Mouse (Mus musculus) hindbrain, embryonic 14.5 days (tissue): ENCODE data around the gene Wdr35. TPM values are rescaled to one million over a fixed set of nuclear protein-coding genes. Genes with fewer than 3 reads are reported as not detected.
"Not testable (repeated sequence)": the region's sequence is repeated elsewhere in the genome, so short reads cannot be mapped to it uniquely, and the experiment has no call there.

Experiments used
- ATAC-seq: fragments of 200-750 bp; cut with Nextera tagmentation; 2 replicates; pipeline ENCODE4 v1.8.0; 2017; ENCODE audit warnings: moderate number of reproducible peaks, mild to moderate bottlenecking, moderate TSS enrichment, moderate library complexity; ENCODE audit not compliant: low FRiP score
- DNase-seq: peaks from one replicate; pipeline ENCODE4 v3.0.0-alpha.2; 2015; ENCODE audit warnings: low spot score
- H3K27ac ChIP-seq: fragments of 300-500 bp; sonication (generic); 2 replicates; pipeline ENCODE4 v1.5.1; 2014; ENCODE audit warnings: mild to moderate bottlenecking, moderate library complexity
- H3K27me3 ChIP-seq: fragments of 300-500 bp; sonication (generic); 2 replicates; pipeline ENCODE4 v1.6.1; 2014; ENCODE audit warnings: mild to moderate bottlenecking, low read length, mixed read lengths; ENCODE audit not compliant: control insufficient read depth, insufficient read depth
- H3K36me3 ChIP-seq: fragments of 300-500 bp; sonication (generic); replicated peaks from 2 replicates; pipeline ENCODE4 v1.6.1; 2014; ENCODE audit not compliant: control insufficient read depth, insufficient read depth
- H3K4me1 ChIP-seq: fragments of 300-500 bp; sonication (generic); replicated peaks from 2 replicates; pipeline ENCODE4 v1.6.1; 2014; ENCODE audit warnings: antibody characterized with exemption, low read length, mixed read lengths; ENCODE audit not compliant: control insufficient read depth, insufficient read depth
- H3K4me2 ChIP-seq: fragments of 300-500 bp; sonication (generic); replicated peaks from 2 replicates; pipeline ENCODE4 v1.6.1; 2014; ENCODE audit warnings: mild to moderate bottlenecking, moderate library complexity
- H3K4me3 ChIP-seq: fragments of 300-500 bp; sonication (generic); replicated peaks from 2 replicates; pipeline ENCODE4 v1.5.1; 2014; ENCODE audit warnings: mild to moderate bottlenecking, low read length
- H3K9ac ChIP-seq: fragments of 300-500 bp; sonication (generic); 2 replicates; pipeline ENCODE4 v1.6.1; 2014
- H3K9me3 ChIP-seq: fragments of 300-500 bp; sonication (generic); 2 replicates; pipeline ENCODE4 v1.6.1; 2016; ENCODE audit warnings: low read length; ENCODE audit not compliant: control insufficient read depth
- WGBS: fragments of 180-500 bp; shearing (Covaris S2); extraction: QIAGEN DNeasy Blood & Tissue Kit; methylation state at CpG from one replicate; pipeline ENCODE4 v1.1.7; 2014; 5-methylcytosine and 5-hydroxymethylcytosine counted together
- polyA plus RNA-seq: library from polyadenylated mRNA; unstranded; fragments of >200 nt; fragmentation: Nextera tagmentation; extraction: Ambion mirVana; gene quantifications from 2 replicates; pipeline ENCODE4 v1.2.1, GENCODE M21; 2014

The Wdr35 gene
- polyA plus RNA-seq, 1 experiment from 2014 or later: 22.4 TPM

DNA sequence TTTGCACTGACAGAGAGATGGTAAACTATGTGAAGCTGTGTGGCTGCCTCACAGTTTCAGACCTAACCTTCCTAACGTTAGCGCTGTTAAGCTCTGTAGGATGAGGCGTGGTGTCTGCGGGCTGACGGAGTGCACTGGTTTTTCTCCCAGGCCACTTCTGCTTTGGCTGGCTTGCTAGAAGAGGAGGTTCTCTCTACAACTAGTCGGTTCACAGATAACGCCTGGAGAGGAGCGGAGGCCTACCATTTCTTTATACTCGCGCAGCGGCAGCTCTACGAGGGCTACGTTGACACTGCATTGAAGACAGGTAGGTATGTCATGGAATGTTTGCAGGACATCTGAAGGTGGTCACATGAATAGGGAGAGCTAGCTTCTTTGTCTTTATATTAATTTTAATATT, 51.0 kb downstream of the Wdr35 start:
- Histone ChIP-seq H3K4me1 (no peaks in the 10 kb centered on the region; the same call in 1 of the 2 replicates), H3K9me3 (no peaks in the 10 kb centered on the region), H3K9ac (no peak overlapping the region), H3K4me3 (no peak overlapping the region), H3K4me2 (no peak overlapping the region), H3K27me3 (no peaks in the 10 kb centered on the region), H3K36me3 (peaks cover 26% of the 10 kb centered on the region), H3K27ac (no peak overlapping the region)
- ATAC-seq (no peak), DNase-seq (no peak)
- 89% methylated on average over 13 of the region's 13 CpGs for WGBS

DNA sequence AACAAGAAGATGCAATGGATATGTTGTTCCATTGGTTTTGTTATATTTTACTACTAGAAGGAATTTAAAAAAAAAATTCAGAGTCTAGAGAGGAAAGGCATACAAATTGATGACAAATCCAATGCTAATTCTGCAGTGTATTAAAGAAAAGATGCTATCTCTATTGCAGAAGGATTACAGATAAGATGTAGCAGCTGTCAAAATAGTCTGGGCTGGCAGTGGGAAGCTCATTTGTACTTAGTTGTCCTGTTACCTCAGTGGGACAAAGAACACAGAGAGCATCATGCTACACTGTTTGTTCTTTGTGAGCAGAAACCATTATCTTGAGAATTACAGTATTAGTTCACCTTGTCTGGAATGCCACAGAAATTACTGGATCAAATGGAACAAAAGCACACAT, 53.2 kb downstream of the Wdr35 start:
- Histone ChIP-seq H3K9me3 (no peaks in the 10 kb centered on the region), H3K4me2 (no peak overlapping the region), H3K27me3 (no peaks in the 10 kb centered on the region), H3K4me1 (peaks cover 6% of the 10 kb centered on the region), H3K4me3 (no peak overlapping the region), H3K36me3 (peaks cover 26% of the 10 kb centered on the region), H3K9ac (no peak overlapping the region), H3K27ac (no peak overlapping the region)
- DNase-seq (no peak), ATAC-seq (no peak)

DNA sequence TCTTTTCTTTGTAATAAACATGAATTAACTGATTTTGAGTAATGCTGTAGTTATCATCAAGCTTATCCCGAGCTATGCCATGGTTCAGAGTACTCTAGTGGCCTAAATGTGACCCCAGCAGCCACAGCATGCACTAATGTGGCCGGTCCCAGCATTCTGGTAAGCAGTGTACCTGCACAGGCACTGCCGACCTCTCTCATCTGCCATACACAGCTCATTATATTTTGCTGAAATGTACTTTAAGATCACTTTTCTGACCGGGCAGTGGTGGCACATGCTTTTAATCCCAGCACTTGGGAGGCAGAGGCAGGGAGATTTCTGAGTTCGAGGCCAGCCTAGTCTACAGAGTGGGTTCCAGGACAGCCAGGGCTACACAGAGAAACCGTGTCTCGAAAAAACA, 55.1 kb downstream of the Wdr35 start:
- DNase-seq: not testable (repeated sequence)

DNA sequence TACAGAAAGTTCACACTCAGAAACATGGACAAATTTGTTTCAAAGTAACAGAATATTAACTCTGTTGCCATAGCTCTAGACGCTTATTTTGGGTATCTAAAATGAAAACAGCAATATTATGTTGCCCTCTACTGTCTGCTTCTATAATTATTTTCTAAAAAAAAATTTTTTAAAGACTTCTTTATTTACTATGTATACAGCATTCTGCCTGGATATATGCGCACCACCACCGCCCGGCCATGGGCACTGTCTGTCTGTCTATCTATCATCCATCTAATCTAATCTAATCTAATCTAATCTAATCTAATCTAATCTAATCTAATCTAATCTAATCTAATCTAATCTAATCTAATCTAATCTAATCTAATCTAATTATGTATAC, 55.8 kb downstream of the Wdr35 start:
- Histone ChIP-seq H3K27ac (peak overlapping the region; percentile 97), H3K4me3 (peak overlapping the region; percentile 67), H3K9me3 (no peaks in the 10 kb centered on the region), H3K27me3 (no peaks in the 10 kb centered on the region), H3K9ac (peak overlapping the region; percentile 82; the same call in 1 of the 2 replicates), H3K4me1 (peaks cover 6% of the 10 kb centered on the region), H3K36me3 (peaks cover 24% of the 10 kb centered on the region), H3K4me2 (peak overlapping the region; percentile 79)
- WGBS: 58% methylated on average over 4 of the region's 4 CpGs
- peak; percentile 25 for DNase-seq
- peak; percentile 39 for ATAC-seq

More for the DNA sequence above, 55.1 kb downstream of the Wdr35 start:
- H3K36me3 ChIP-seq: peaks cover 26% of the 10 kb centered on the region
- not testable (repeated sequence) for H3K4me3 ChIP-seq, H3K9ac ChIP-seq, H3K27me3 ChIP-seq, H3K27ac ChIP-seq, H3K4me1 ChIP-seq, H3K9me3 ChIP-seq, ATAC-seq
- 0 out of 2 replicates have a peak overlapping the region, but pooled peaks have one; percentile 79 for H3K4me2 ChIP-seq
- 93% methylated on average over 7 of the region's 7 CpGs for WGBS

DNA sequence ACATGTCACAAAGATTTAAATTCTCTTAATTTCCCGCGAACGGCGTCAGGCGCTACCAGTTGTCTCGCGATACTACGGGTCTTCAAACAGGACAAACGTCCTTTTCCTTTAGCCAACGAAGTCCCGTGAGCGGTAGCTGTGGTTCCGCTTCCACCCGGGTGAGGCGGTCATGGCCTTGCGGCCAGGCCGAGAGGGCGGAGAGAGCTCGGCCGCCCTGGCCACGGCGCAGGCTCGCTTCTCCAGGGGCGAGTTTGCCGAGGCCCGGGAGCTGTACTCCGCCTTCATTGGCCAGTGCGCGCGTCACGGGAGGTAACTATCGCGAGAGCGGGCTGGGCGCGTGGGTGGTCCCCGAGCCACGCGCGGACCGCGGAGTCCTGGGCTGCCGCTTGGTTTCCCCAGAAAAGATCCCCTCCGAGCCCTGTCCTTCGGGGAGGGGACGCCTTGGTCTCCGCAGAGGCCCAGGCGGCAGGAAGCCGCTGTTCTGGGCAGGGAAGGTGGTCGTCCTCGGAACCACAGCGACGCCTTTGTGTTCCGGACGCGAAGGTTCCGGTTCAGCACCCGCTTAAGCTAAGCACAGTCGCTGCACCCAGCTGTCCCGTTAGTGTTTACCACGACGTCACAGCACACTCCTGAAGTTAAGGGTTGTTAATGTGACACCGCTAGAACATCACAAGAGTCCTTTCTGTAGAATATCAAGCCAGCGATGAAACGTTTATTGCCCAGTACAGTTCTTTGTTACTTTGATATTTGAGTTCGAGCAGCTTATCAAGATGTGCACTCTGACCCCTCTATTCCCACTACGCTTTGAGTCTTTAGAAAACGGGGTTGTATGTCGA, 56.4 kb downstream of the Wdr35 start, which contains the start of gene Ttc32:
Ttc32 (plus strand) TSS at position 110 of the 836 bp plus-strand sequence.
- DNase-seq: peak; percentile 96
- under 1% methylated on average over 69 of the region's 69 CpGs for WGBS

DNA sequence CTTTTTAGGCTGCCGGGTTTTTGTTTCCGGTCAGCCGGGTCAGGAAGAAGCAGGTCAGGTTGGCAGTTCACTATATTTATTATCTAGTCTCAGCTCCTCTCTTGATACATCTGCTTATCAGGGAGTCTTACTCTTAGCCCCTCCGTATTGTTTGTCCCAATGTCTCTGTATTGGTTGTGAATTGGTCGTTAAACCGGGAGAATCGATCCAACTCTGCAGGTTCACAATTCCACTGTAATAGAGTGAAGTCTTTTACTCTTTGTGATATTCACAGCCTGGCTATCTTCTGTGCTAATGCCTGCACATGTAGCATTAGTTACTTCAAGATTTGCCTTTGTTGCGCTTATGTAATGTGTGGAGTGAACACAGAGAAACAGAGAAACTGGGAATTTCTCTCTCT, 57.5 kb downstream of the Wdr35 start:
- Histone ChIP-seq H3K36me3 (peaks cover 16% of the 10 kb centered on the region), H3K27me3 (no peaks in the 10 kb centered on the region), H3K4me2 (peak overlapping the region; percentile 79), H3K9ac (peak overlapping the region; percentile 82), H3K4me3 (peak overlapping the region; percentile 67), H3K4me1 (peaks cover 6% of the 10 kb centered on the region), H3K27ac (no peak overlapping the region), H3K9me3 (no peaks in the 10 kb centered on the region)
- 75% methylated on average over 8 of the region's 8 CpGs for WGBS
- no peak for ATAC-seq
- no peak for DNase-seq

More for the DNA sequence above, 56.4 kb downstream of the Wdr35 start, which contains the start of gene Ttc32:
- no peaks in the 10 kb centered on the region for H3K9me3 ChIP-seq
- no peaks in the 10 kb centered on the region for H3K27me3 ChIP-seq
- ATAC-seq: peak; percentile 98
- peak within 1 kb of the TSS; percentile 97 for H3K27ac ChIP-seq
- peak within 1 kb of the TSS; percentile 67 for H3K4me3 ChIP-seq
- peaks cover 20% of the 10 kb centered on the region for H3K36me3 ChIP-seq
- peak within 1 kb of the TSS; percentile 79 for H3K4me2 ChIP-seq
- H3K9ac ChIP-seq: peak within 1 kb of the TSS; percentile 82
- peaks cover 6% of the 10 kb centered on the region for H3K4me1 ChIP-seq

DNA sequence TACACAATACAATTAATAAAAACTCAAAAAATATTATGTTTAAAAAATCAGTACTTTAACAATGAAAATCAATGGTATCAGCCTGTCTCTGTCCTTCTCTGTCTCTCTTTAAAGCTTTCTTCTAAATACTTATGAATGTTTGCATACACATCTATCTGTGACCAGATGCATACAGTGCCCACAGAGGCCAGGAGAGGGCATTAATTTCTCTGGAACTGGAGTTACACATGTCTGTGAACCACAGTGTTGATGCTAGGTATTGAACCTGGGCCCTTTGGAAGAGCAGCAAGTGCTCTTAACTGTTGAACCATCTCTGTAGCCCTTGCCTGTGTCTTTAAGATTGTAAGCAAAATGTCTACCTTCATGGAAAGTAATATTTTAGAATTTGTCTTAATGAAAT, 59.4 kb downstream of the Wdr35 start:
- H3K27ac ChIP-seq: no peak overlapping the region
- peaks cover 1% of the 10 kb centered on the region; the same call in 1 of the 2 replicates for H3K36me3 ChIP-seq
- no peak overlapping the region for H3K4me2 ChIP-seq
- no peaks in the 10 kb centered on the region for H3K27me3 ChIP-seq
- ATAC-seq: no peak
- no peak overlapping the region for H3K9ac ChIP-seq
- no peak overlapping the region for H3K4me3 ChIP-seq
- H3K9me3 ChIP-seq: no peaks in the 10 kb centered on the region
- H3K4me1 ChIP-seq: peaks cover 6% of the 10 kb centered on the region
- DNase-seq: no peak

DNA sequence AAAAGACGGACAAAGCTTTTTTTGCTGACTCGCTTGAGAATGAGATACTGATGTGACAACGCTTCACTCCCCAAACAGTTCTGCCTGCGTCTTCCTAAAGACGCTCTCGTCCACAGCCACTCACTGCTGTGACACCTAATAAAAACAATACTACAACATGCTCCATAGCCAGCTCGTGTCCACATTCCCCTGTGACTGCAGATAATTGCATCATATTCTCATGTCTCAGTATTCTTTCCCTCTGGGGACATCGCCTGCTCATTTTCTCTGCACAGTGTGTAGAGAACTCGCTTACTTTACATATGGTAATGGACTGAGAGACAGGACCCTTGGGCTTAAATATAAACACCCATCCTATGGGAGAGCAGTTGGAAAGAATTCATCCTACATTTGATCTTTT, 62.7 kb downstream of the Wdr35 start:
- Histone ChIP-seq H3K9me3 (no peaks in the 10 kb centered on the region), H3K27me3 (no peaks in the 10 kb centered on the region), H3K9ac (no peak overlapping the region), H3K36me3 (no peaks in the 10 kb centered on the region), H3K4me1 (no peaks in the 10 kb centered on the region), H3K4me3 (no peak overlapping the region), H3K27ac (no peak overlapping the region), H3K4me2 (no peak overlapping the region)
- no peak for ATAC-seq
- no peak for DNase-seq
- WGBS: 70% methylated on average over 9 of the region's 9 CpGs

DNA sequence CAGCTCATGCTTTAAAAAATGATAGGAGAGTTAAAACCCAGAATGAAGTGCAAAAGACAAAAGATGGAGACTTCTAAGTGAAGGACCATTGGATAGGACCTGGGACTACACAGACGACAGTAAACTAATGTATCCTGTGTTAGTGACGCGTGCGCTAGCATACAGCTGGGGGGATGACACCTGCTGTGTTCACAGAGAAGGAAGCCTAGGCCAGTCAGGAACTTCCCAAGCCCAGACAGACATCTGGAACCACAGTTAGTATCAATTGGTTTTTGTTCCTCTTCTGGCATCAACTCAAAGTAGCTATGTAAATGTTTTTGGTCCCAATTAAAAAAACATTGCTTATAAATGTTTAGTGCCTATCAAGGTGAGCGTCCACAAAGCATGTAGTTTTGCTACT, 66.5 kb downstream of the Wdr35 start:
- 89% methylated on average over 5 of the region's 5 CpGs for WGBS
- Histone ChIP-seq H3K9ac (no peak overlapping the region), H3K9me3 (no peaks in the 10 kb centered on the region), H3K4me1 (no peaks in the 10 kb centered on the region), H3K36me3 (no peaks in the 10 kb centered on the region), H3K4me2 (no peak overlapping the region), H3K27ac (no peak overlapping the region), H3K27me3 (no peaks in the 10 kb centered on the region), H3K4me3 (no peak overlapping the region)
- no peak for DNase-seq
- ATAC-seq: no peak
